Mouse (Mus musculus) liver, embryonic 11.5 days (tissue): ENCODE results near the gene Plxnb2. TPM values are rescaled to one million over a fixed set of nuclear protein-coding genes. Genes with fewer than 3 reads are reported as not detected.

Experiments
- ATAC-seq: fragments of 200-750 bp; cut with Nextera tagmentation; replicated peaks from 2 replicates; pipeline ENCODE4 v1.8.0; 2017; ENCODE audit warnings: moderate number of reproducible peaks, mild to moderate bottlenecking, moderate TSS enrichment, moderate library complexity; ENCODE audit not compliant: low FRiP score
- DNase-seq: peaks from one replicate; pipeline ENCODE4 v3.0.0-alpha.2; 2017; ENCODE audit warnings: low spot score
- H3K27ac ChIP-seq: fragments of 300-500 bp; sonication (generic); 2 replicates; pipeline ENCODE4 v1.5.1; 2014; ENCODE audit warnings: mild to moderate bottlenecking, low read depth, low read length, control low read depth
- H3K27me3 ChIP-seq: fragments of 300-500 bp; sonication (generic); replicated peaks from 2 replicates; pipeline ENCODE4 v1.6.1; 2014; ENCODE audit warnings: low read length, mixed read lengths; ENCODE audit not compliant: control insufficient read depth, insufficient read depth
- H3K36me3 ChIP-seq: fragments of 300-500 bp; sonication (generic); 2 replicates; pipeline ENCODE4 v1.6.1; 2014; ENCODE audit warnings: mild to moderate bottlenecking, low read length, moderate library complexity, mixed read lengths; ENCODE audit not compliant: control insufficient read depth, insufficient read depth
- H3K4me1 ChIP-seq: fragments of 300-500 bp; sonication (generic); replicated peaks from 2 replicates; pipeline ENCODE4 v1.6.1; 2014; ENCODE audit warnings: low read length, mixed read lengths; ENCODE audit not compliant: control insufficient read depth, insufficient read depth
- H3K4me2 ChIP-seq: fragments of 300-500 bp; sonication (generic); 2 replicates; pipeline ENCODE4 v1.6.1; 2014; ENCODE audit warnings: mild to moderate bottlenecking, control low read depth, moderate library complexity
- H3K4me3 ChIP-seq: fragments of 300-500 bp; sonication (generic); 2 replicates; pipeline ENCODE4 v1.5.1; 2014; ENCODE audit warnings: low read depth, low read length, control low read depth
- H3K9ac ChIP-seq: fragments of 300-500 bp; sonication (generic); 2 replicates; pipeline ENCODE4 v1.6.1; 2014; ENCODE audit warnings: low read depth, low read length, control low read depth
- H3K9me3 ChIP-seq: fragments of 300-500 bp; sonication (generic); 2 replicates; pipeline ENCODE4 v1.6.1; 2016; ENCODE audit warnings: low read length, inconsistent platforms, mixed read lengths; ENCODE audit not compliant: control insufficient read depth
- WGBS: fragments of 180-500 bp; shearing (Covaris S2); extraction: QIAGEN DNeasy Blood & Tissue Kit; methylation state at CpG from one replicate; pipeline ENCODE4 v1.1.7; 2014; 5-methylcytosine and 5-hydroxymethylcytosine counted together
- polyA plus RNA-seq: library from polyadenylated mRNA; unstranded; fragments of >200 nt; fragmentation: Nextera tagmentation; extraction: Ambion mirVana; gene quantifications from 2 replicates; pipeline ENCODE4 v1.2.1, GENCODE M21; 2014

The Plxnb2 gene
- polyA plus RNA-seq, 1 experiment from 2014 or later = 78.3 TPM

DNA sequence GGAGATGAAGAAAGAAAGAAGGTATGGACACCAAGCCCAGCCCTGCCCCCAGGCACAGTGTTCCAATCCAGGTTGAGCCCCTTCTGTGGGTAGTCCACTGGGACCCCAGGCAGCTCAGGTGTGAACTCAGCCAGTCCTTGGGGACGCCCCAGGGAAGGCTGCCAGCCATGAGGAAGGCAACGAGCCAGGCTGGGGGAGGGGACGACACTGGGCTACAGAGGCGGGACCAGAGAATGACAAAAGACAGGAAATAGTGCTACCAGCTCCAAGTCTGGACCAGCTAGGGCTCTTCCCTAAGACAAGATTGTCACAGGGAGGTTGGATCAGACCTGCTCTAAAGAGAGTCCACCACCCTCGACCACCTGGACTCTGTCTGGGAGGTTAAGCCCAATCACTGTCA, 3.5 kb downstream of the Plxnb2 start:
- WGBS = 9% methylated on average over 5 of the region's 5 CpGs
- H3K27me3 ChIP-seq = peaks cover 47% of the 10 kb centered on the region
- DNase-seq = no peak
- peak overlapping the region; percentile 17 for H3K9ac ChIP-seq
- H3K4me2 ChIP-seq = peak overlapping the region; percentile 74
- peak overlapping the region; percentile 1; the same call in 1 of the 2 replicates for H3K4me3 ChIP-seq
- H3K27ac ChIP-seq = peak overlapping the region; percentile 89
- H3K36me3 ChIP-seq = no peaks in the 10 kb centered on the region
- H3K9me3 ChIP-seq = no peaks in the 10 kb centered on the region
- no peak for ATAC-seq
- peaks cover 62% of the 10 kb centered on the region for H3K4me1 ChIP-seq

- Histone ChIP-seq H3K4me1 (peaks cover 64% of the 10 kb centered on the region), H3K27ac (peak overlapping the region; percentile 14; the same call in 1 of the 2 replicates), H3K4me3 (no peak overlapping the region), H3K36me3 (no peaks in the 10 kb centered on the region), H3K27me3 (peaks cover 40% of the 10 kb centered on the region), H3K9ac (no peak overlapping the region), H3K9me3 (no peaks in the 10 kb centered on the region), H3K4me2 (no peak overlapping the region)
- 79% methylated on average over 13 of the region's 13 CpGs for WGBS
- ATAC-seq = no peak
- no peak for DNase-seq
Measured at GRCm38 (mm10) chr15:89175411-89176155, 5.0 kb downstream of the Plxnb2 start.

- ATAC-seq (no peak), DNase-seq (no peak)
- no peaks in the 10 kb centered on the region for H3K36me3 ChIP-seq
- H3K4me3 ChIP-seq = no peak overlapping the region
- 0 out of 2 replicates have a peak overlapping the region, but pooled peaks have one; percentile 17 for H3K4me2 ChIP-seq
- WGBS = 54% methylated on average over 11 of the region's 11 CpGs
- no peak overlapping the region for H3K9ac ChIP-seq
- no peaks in the 10 kb centered on the region for H3K9me3 ChIP-seq
- H3K27me3 ChIP-seq = peaks cover 33% of the 10 kb centered on the region
- H3K27ac ChIP-seq = peak overlapping the region; percentile 14; the same call in 1 of the 2 replicates
- H3K4me1 ChIP-seq = peaks cover 70% of the 10 kb centered on the region
Measured at GRCm38 (mm10) chr15:89174889-89175339, 5.7 kb downstream of the Plxnb2 start.

DNA sequence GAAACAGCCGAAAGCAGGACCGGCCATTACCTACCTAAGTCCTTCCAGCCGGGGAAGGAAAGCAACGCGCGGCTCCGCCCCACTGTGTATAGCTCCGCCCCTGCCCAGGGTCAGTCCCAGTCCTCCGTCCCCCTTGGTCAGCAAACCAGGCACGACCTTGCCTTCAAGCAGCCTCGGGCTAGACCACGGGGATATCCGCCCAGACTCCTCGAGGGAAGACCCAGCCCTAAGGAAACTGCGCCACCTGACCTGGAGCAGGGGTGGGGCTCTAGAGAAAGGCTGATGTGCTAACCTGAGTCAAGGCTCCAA, 6.7 kb downstream of the Plxnb2 start:
- Histone ChIP-seq H3K4me1 (peaks cover 76% of the 10 kb centered on the region), H3K27ac (peak overlapping the region; percentile 9), H3K9ac (peak overlapping the region; percentile 55), H3K36me3 (no peaks in the 10 kb centered on the region), H3K27me3 (peaks cover 25% of the 10 kb centered on the region), H3K9me3 (no peaks in the 10 kb centered on the region), H3K4me3 (peak overlapping the region; percentile 62), H3K4me2 (peak overlapping the region; percentile 85)
- DNase-seq (no peak), ATAC-seq (peak; percentile 35)
- 2% methylated on average over 15 of the region's 15 CpGs for WGBS

DNA sequence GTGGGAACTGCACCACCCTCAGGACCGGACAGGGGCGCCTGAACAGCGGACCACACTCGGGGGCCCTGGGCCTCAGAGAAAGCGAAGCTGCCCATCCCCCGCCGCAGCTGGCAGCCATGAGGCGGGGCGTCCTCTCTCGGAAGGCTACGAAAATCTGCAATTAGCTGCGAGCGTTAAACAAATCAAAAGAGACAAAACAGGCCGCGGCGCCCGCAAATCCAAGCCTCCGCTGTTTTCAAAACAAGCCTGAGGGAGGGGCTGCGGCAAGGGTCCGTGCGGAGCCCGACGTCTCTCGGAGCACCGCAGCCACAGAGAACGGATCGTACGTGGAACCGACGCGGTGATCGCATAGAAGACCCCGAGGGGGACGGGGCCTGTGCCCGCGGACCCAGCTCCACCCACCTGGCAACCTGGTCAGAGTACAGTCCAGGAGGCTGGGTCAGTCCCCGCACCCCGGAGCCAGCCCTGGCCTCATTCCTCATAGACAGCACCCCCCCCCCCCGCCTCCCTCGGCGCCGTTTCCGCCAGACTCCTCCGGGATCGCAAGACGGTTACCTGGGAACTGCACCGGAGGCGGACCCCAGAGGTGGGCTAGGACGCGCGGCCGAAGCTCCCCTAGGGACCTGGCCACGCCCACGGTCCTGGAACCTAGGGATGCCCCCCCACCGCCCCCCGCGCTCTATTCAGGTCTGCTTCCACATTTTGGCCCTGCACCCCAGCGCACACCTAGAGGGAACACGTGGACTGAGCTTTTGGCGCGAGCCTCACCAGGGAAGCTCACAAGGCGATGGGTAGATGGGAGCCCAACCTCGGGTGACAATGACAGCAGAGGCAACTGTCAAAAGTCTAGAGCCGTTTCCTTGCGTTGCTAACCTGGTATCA, 7.3 kb downstream of the Plxnb2 start:
- Histone ChIP-seq H3K4me1 (peaks cover 72% of the 10 kb centered on the region), H3K4me2 (peak overlapping the region; percentile 85), H3K36me3 (no peaks in the 10 kb centered on the region; the same call in 1 of the 2 replicates), H3K9ac (peak overlapping the region; percentile 55), H3K9me3 (no peaks in the 10 kb centered on the region), H3K27me3 (peaks cover 25% of the 10 kb centered on the region), H3K4me3 (peak overlapping the region; percentile 62), H3K27ac (peak overlapping the region; percentile 9)
- DNase-seq (peak; percentile 57), ATAC-seq (no peak)
- WGBS = under 1% methylated on average over 64 of the region's 65 CpGs

- Histone ChIP-seq H3K9me3 (no peaks in the 10 kb centered on the region), H3K27me3 (peaks cover 25% of the 10 kb centered on the region), H3K9ac (peak overlapping the region; percentile 55), H3K27ac (peak overlapping the region; percentile 9; the same call in 1 of the 2 replicates), H3K4me2 (peak overlapping the region; percentile 85), H3K4me3 (peak overlapping the region; percentile 62), H3K36me3 (peaks cover 3% of the 10 kb centered on the region; the same call in 1 of the 2 replicates), H3K4me1 (peaks cover 64% of the 10 kb centered on the region)
- ATAC-seq (no peak), DNase-seq (no peak)
- 46% methylated on average over 17 of the region's 17 CpGs for WGBS
Measured at GRCm38 (mm10) chr15:89172276-89172935, 8.2 kb downstream of the Plxnb2 start.

- DNase-seq (no peak), ATAC-seq (no peak)
- Histone ChIP-seq H3K27ac (no peak overlapping the region), H3K4me1 (peaks cover 56% of the 10 kb centered on the region), H3K4me2 (peak overlapping the region; percentile 20; the same call in 1 of the 2 replicates), H3K4me3 (no peak overlapping the region), H3K36me3 (peaks cover 7% of the 10 kb centered on the region), H3K9me3 (no peaks in the 10 kb centered on the region), H3K27me3 (peaks cover 25% of the 10 kb centered on the region), H3K9ac (no peak overlapping the region)
- 75% methylated on average over 5 of the region's 5 CpGs for WGBS
Measured at GRCm38 (mm10) chr15:89171526-89172051, 9.0 kb downstream of the Plxnb2 start.

DNA sequence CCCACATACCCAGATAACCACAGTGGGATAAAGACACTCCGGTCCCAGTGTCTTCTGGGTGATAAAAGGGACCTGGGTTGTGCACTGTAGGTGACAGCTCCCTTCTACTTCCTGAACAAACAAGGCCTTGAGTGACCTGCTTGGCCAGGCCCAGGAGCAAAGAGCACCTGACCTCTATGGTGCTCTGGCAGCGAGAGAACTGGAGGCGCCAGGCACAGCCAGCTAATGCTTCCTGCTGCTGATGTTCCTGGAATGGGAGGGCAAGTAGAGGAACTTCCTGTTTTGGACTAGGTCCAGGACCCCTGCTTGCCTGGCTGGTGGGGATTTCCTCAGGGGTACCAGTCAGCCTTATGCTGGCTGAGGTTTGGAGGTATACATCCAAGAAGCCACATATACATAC, 10.5 kb downstream of the Plxnb2 start:
- ATAC-seq = no peak
- H3K9ac ChIP-seq = no peak overlapping the region
- DNase-seq = no peak
- H3K4me2 ChIP-seq = peak overlapping the region; percentile 15
- WGBS = 47% methylated on average over 3 of the region's 3 CpGs
- H3K27ac ChIP-seq = peak overlapping the region; percentile 69
- H3K4me1 ChIP-seq = peaks cover 51% of the 10 kb centered on the region
- peaks cover 11% of the 10 kb centered on the region for H3K36me3 ChIP-seq
- H3K9me3 ChIP-seq = no peaks in the 10 kb centered on the region
- H3K27me3 ChIP-seq = peaks cover 23% of the 10 kb centered on the region
- no peak overlapping the region for H3K4me3 ChIP-seq
